Comparison of ENCODE assay signal across 8 mouse cellular contexts in genomic region chr10:98684195-98684594, GRCm38 (mm10).
A peak's percentile ranks its signal among the peaks of the same experiment; 100 is the strongest.
DNase-seq lines count a peak whose midpoint lies in the region; ATAC-seq lines count a peak whose summit lies in the region.

No protein-coding gene starts in this region.

- H3K4me1 ChIP-seq in liver, embryonic 16.5 days (ENCODE audit: control insufficient read depth, low read depth, low read length), result no peaks in the 10 kb centered on the region

- H3K27me3 ChIP-seq in liver, embryonic 16.5 days (ENCODE audit: control insufficient read depth, insufficient read depth, low read depth, low read length), result no peaks in the 10 kb centered on the region

- H3K4me2 ChIP-seq in liver, embryonic 16.5 days (ENCODE audit: low read depth, low read length), result peak overlapping the region; percentile 8; the same call in 1 of the 2 replicates

- H3K9ac ChIP-seq in liver, embryonic 16.5 days (ENCODE audit: low read depth, low read length), result no peak overlapping the region

- intact Hi-C loops in gastrocnemius, postnatal 36 days (cut with DNase I), result loop anchor here (10.0 kb wide), 1 partner anchor 401 kb away; no protein-coding TSS in a partner anchor

- peak; percentile 28 for DNase-seq in urinary bladder, postnatal 14 days (ENCODE audit: low spot score)
- no peak for DNase-seq in urinary bladder, postnatal 10 days (ENCODE audit: low spot score)
- DNase-seq in gastrocnemius, postnatal 36 days, result peak; percentile 20 to 22
- peak; percentile 90 for DNase-seq in induced T-regulatory cell, adult 2 months (ENCODE audit: low read depth)
- DNase-seq in ovary, postnatal 36 days (ENCODE audit: low spot score), result peak; percentile 13
- no peak for DNase-seq in adipocyte (ENCODE audit: low spot score)
- no peak for DNase-seq in layer of hippocampus, postnatal 14 days (ENCODE audit: low spot score in 2 of 2)

- H3K4me3 ChIP-seq in liver, embryonic 16.5 days (ENCODE audit: low read depth, low read length), result no peak overlapping the region

- WGBS in liver, embryonic 16.5 days (ENCODE audit: insufficient replicate concordance), result 11% methylated on average over 12 of the region's 12 CpGs

- ATAC-seq in liver, embryonic 16.5 days (ENCODE audit: low read depth), result 0 out of 2 replicates have a peak, but pooled peaks have one; percentile 16

- H3K9me3 ChIP-seq in liver, embryonic 16.5 days (replicated peaks; ENCODE audit: control insufficient read depth, low read length), result no peaks in the 10 kb centered on the region

- H3K27ac ChIP-seq in liver, embryonic 16.5 days (ENCODE audit: low read length), result no peak overlapping the region

- no peaks in the 10 kb centered on the region for H3K36me3 ChIP-seq in liver, embryonic 16.5 days (ENCODE audit: control insufficient read depth, insufficient read depth)

Comparison
In these comparisons a context has a peak if more than half of its experiments do, and no peak if none do; other contexts are left out.
1. DNase-seq: peak in urinary bladder, postnatal 14 days (single experiment), gastrocnemius, postnatal 36 days (2 of 2), induced T-regulatory cell, adult 2 months (single experiment) and ovary, postnatal 36 days (single experiment); none in urinary bladder, postnatal 10 days (single experiment), adipocyte (single experiment) and layer of hippocampus, postnatal 14 days (0 of 2).